Mouse (Mus musculus) bone marrow, adult 2 months (tissue): Measurements from ENCODE around the gene Ing2. TPM values are rescaled to one million over a fixed set of nuclear protein-coding genes. Genes with fewer than 3 reads are reported as not detected.

Experiments used
- H3K27ac ChIP-seq: fragments of 200-500 bp; 2 replicates; pipeline ENCODE4 v1.5.1; 2012; ENCODE audit warnings: low read depth, mild to moderate bottlenecking, control low read depth, inconsistent platforms, low read length; ENCODE audit not compliant: control insufficient read depth, poor library complexity, insufficient read depth
- H3K4me1 ChIP-seq: fragments of 200-500 bp; 2 replicates; pipeline ENCODE4 v1.6.1; 2011; ENCODE audit warnings: low read length; ENCODE audit not compliant: control insufficient read depth, insufficient read depth
- H3K4me3 ChIP-seq: fragments of 200-500 bp; replicated peaks from 2 replicates; pipeline ENCODE3; 2011; ENCODE audit warnings: mild to moderate bottlenecking, low read depth, low read length, control low read depth; ENCODE audit not compliant: control insufficient read depth
- CTCF ChIP-seq: fragments of 200-500 bp; IDR thresholded peaks from 2 replicates; pipeline ENCODE4 v1.5.1; 2011; ENCODE audit warnings: low read length, control low read depth; ENCODE audit not compliant: control insufficient read depth, insufficient read depth
- POLR2A ChIP-seq: fragments of 200-500 bp; IDR thresholded peaks from 2 replicates; pipeline ENCODE4 v1.6.1; 2011; ENCODE audit warnings: low read depth, mild to moderate bottlenecking, control low read depth, low read length, borderline replicate concordance; ENCODE audit not compliant: control insufficient read depth
- WGBS: fragments of 180-500 bp; shearing (Covaris S2); methylation state at CpG from one replicate; pipeline ENCODE4 v1.1.7; 2018; 5-methylcytosine and 5-hydroxymethylcytosine counted together
- polyA plus RNA-seq: library from polyadenylated mRNA; stranded (reverse); fragments of >200 nt; gene quantifications from 2 replicates; pipeline ENCODE4 v1.2.4, GENCODE M21; 2011; ENCODE audit warnings: low replicate concordance; ENCODE audit not compliant: missing spikeins, insufficient read depth, insufficient read length

The Ing2 gene
- polyA plus RNA-seq, 1 experiment = 31.1 TPM

- TF ChIP-seq POLR2A (no peak), CTCF (no peak)
- WGBS = 56% methylated on average over 1 of the region's 1 CpGs
- Histone ChIP-seq H3K27ac (no peak overlapping the region), H3K4me3 (no peak overlapping the region), H3K4me1 (no peaks in the 10 kb centered on the region)
Measured at GRCm38 (mm10) chr8:47702333-47702732, 27.0 kb upstream of the Ing2 start.

- no peak overlapping the region for H3K4me3 ChIP-seq
- no peaks in the 10 kb centered on the region for H3K4me1 ChIP-seq
- WGBS = 36% methylated on average over 1 of the region's 1 CpGs
- H3K27ac ChIP-seq = no peak overlapping the region
- TF ChIP-seq POLR2A = no peak
- TF ChIP-seq CTCF = no peak
Measured at GRCm38 (mm10) chr8:47697696-47698095, 22.3 kb upstream of the Ing2 start.

GRCm38 (mm10) chr8:47695431-47696105, 20.2 kb upstream of the Ing2 start:
- H3K27ac ChIP-seq = no peak overlapping the region
- no peak overlapping the region for H3K4me3 ChIP-seq
- TF ChIP-seq CTCF = no peak
- no peak for TF ChIP-seq POLR2A
- WGBS = 76% methylated on average over 5 of the region's 5 CpGs
- no peaks in the 10 kb centered on the region for H3K4me1 ChIP-seq

- 11% methylated on average over 2 of the region's 2 CpGs for WGBS
- Histone ChIP-seq H3K4me1 (no peaks in the 10 kb centered on the region; the same call in 1 of the 2 replicates), H3K4me3 (no peak overlapping the region), H3K27ac (no peak overlapping the region)
- peak; percentile 62 for TF ChIP-seq CTCF
- TF ChIP-seq POLR2A = no peak
Measured at GRCm38 (mm10) chr8:47693119-47693518, 17.8 kb upstream of the Ing2 start.

GRCm38 (mm10) chr8:47691831-47692230, 16.5 kb upstream of the Ing2 start:
- H3K27ac ChIP-seq = no peak overlapping the region
- no peak overlapping the region for H3K4me3 ChIP-seq
- WGBS = 83% methylated on average over 9 of the region's 10 CpGs
- H3K4me1 ChIP-seq = no peaks in the 10 kb centered on the region; the same call in 1 of the 2 replicates
- TF ChIP-seq CTCF (no peak), POLR2A (no peak)

GRCm38 (mm10) chr8:47691303-47691702, 15.9 kb upstream of the Ing2 start:
- 71% methylated on average over 7 of the region's 7 CpGs for WGBS
- Histone ChIP-seq H3K4me1 (no peaks in the 10 kb centered on the region; the same call in 1 of the 2 replicates), H3K4me3 (no peak overlapping the region), H3K27ac (no peak overlapping the region)
- TF ChIP-seq POLR2A (no peak), CTCF (no peak)

- 1% methylated on average over 16 of the region's 16 CpGs for whole genome bisulfite sequencing
- Histone ChIP-seq H3K4me3 (peak overlapping the region; percentile 13), H3K4me1 (no peaks in the 10 kb centered on the region; the same call in 1 of the 2 replicates), H3K27ac (no peak overlapping the region)
- TF ChIP-seq CTCF (no peak), POLR2A (no peak)
Measured at GRCm38 (mm10) chr8:47690674-47691078, 15.3 kb upstream of the Ing2 start.

- TF ChIP-seq CTCF (peak; percentile 29; the same call in 1 of the 2 replicates), POLR2A (no peak)
- H3K27ac ChIP-seq = no peak overlapping the region
- 55% methylated on average over 12 of the region's 12 CpGs for whole genome bisulfite sequencing
- no peaks in the 10 kb centered on the region; the same call in 1 of the 2 replicates for H3K4me1 ChIP-seq
- no peak overlapping the region for H3K4me3 ChIP-seq
Measured at GRCm38 (mm10) chr8:47689704-47690326, 14.5 kb upstream of the Ing2 start.

- TF ChIP-seq POLR2A = no peak
- TF ChIP-seq CTCF = no peak
- H3K4me1 ChIP-seq = no peaks in the 10 kb centered on the region
- no peak overlapping the region for H3K27ac ChIP-seq
- H3K4me3 ChIP-seq = no peak overlapping the region
- WGBS = 15% methylated on average over 5 of the region's 5 CpGs
Measured at GRCm38 (mm10) chr8:47684441-47684840, 9.1 kb upstream of the Ing2 start.

GRCm38 (mm10) chr8:47683994-47684393, 8.6 kb upstream of the Ing2 start:
- TF ChIP-seq CTCF = no peak
- no peak for TF ChIP-seq POLR2A
- H3K4me3 ChIP-seq = no peak overlapping the region
- no peak overlapping the region for H3K27ac ChIP-seq
- H3K4me1 ChIP-seq = no peaks in the 10 kb centered on the region
- 63% methylated on average over 9 of the region's 9 CpGs for WGBS
